Comparison of ENCODE assay signal across 8 mouse cellular contexts in genomic region chr13:74462699-74463385, GRCm38 (mm10). TPM values are rescaled to one million over a fixed set of nuclear protein-coding genes. Genes with fewer than 3 reads are reported as not detected.
DNase-seq lines count a peak whose midpoint lies in the region; ATAC-seq and TF ChIP-seq lines count a peak whose summit lies in the region.

No protein-coding gene starts in this region.

- H3K36me3 ChIP-seq in E14TG2a.4 (ENCODE audit: insufficient read depth, low read length) = peaks cover 5% of the 10 kb centered on the region; the same call in 1 of the 2 replicates
- no peaks in the 10 kb centered on the region for H3K36me3 ChIP-seq in forebrain, embryonic 12.5 days (replicated peaks)
- H3K36me3 ChIP-seq in heart, postnatal 0 days (replicated peaks; ENCODE audit: control insufficient read depth, insufficient read depth, low read length) = no peaks in the 10 kb centered on the region
- H3K36me3 ChIP-seq in liver, embryonic 16.5 days (ENCODE audit: control insufficient read depth, insufficient read depth) = no peaks in the 10 kb centered on the region
- H3K36me3 ChIP-seq in neural tube, embryonic 13.5 days = no peaks in the 10 kb centered on the region
- no peaks in the 10 kb centered on the region for H3K36me3 ChIP-seq in testis, adult 2 months (ENCODE audit: control insufficient read depth, insufficient read depth, low read length)

- H3K9me3 ChIP-seq in E14TG2a.4 (ENCODE audit: low read length) = no peaks in the 10 kb centered on the region
- H3K9me3 ChIP-seq in forebrain, embryonic 12.5 days = no peaks in the 10 kb centered on the region
- no peaks in the 10 kb centered on the region for H3K9me3 ChIP-seq in heart, postnatal 0 days (replicated peaks; ENCODE audit: control insufficient read depth, low read length)
- no peaks in the 10 kb centered on the region for H3K9me3 ChIP-seq in liver, embryonic 16.5 days (replicated peaks; ENCODE audit: control insufficient read depth, low read length)
- H3K9me3 ChIP-seq in neural tube, embryonic 13.5 days = no peaks in the 10 kb centered on the region

- H3K4me3 ChIP-seq in E14TG2a.4 (replicated peaks; ENCODE audit: low read length) = peak overlapping the region; percentile 88
- H3K4me3 ChIP-seq in forebrain, embryonic 12.5 days (replicated peaks) = peak overlapping the region; percentile 58
- peak overlapping the region; percentile 66 for H3K4me3 ChIP-seq in heart, postnatal 0 days (ENCODE audit: low read depth, low read length)
- H3K4me3 ChIP-seq in liver, embryonic 16.5 days (ENCODE audit: low read depth, low read length) = peak overlapping the region; percentile 72
- peak overlapping the region; percentile 55 for H3K4me3 ChIP-seq in neural tube, embryonic 13.5 days
- H3K4me3 ChIP-seq in testis, adult 2 months (ENCODE audit: control insufficient read depth, low read depth, low read length) = peak overlapping the region; percentile 85

- no peaks in the 10 kb centered on the region for H3K27me3 ChIP-seq in E14TG2a.4 (ENCODE audit: insufficient read depth, low read length)
- H3K27me3 ChIP-seq in forebrain, embryonic 12.5 days = no peaks in the 10 kb centered on the region
- no peaks in the 10 kb centered on the region for H3K27me3 ChIP-seq in heart, postnatal 0 days (ENCODE audit: control insufficient read depth, insufficient read depth, low read length)
- no peaks in the 10 kb centered on the region for H3K27me3 ChIP-seq in liver, embryonic 16.5 days (ENCODE audit: control insufficient read depth, insufficient read depth, low read depth, low read length)
- H3K27me3 ChIP-seq in neural tube, embryonic 13.5 days = no peaks in the 10 kb centered on the region
- H3K27me3 ChIP-seq in testis, adult 2 months (ENCODE audit: control insufficient read depth, insufficient read depth, low read length) = no peaks in the 10 kb centered on the region

- TF ChIP-seq EP300 in heart, postnatal 0 days (IDR thresholded peaks at IDR 0.05; ENCODE audit: low read depth) = no peak

- DNase-seq in c-Kit-positive CD71-positive TER-119-positive erythroid progenitor cells, embryonic 14.5 days (ENCODE audit: low spot score) = peak; percentile 78
- peak; percentile 95 for DNase-seq in heart, postnatal 0 days (ENCODE audit: low spot score)
- peak; percentile 82 to 87 for DNase-seq in kidney, postnatal 4 days

- TF ChIP-seq CTCF in E14TG2a.4 (conservative IDR thresholded peaks at IDR 0.05; ENCODE audit: low read length) = no peak
- TF ChIP-seq CTCF in heart, postnatal 0 days (IDR thresholded peaks at IDR 0.05; ENCODE audit: low read depth) = no peak
- no peak for TF ChIP-seq CTCF in testis, adult 2 months (IDR thresholded peaks at IDR 0.05; ENCODE audit: control insufficient read depth, insufficient read depth, insufficient replicate concordance, low read depth, low read length)

- H3K27ac ChIP-seq in forebrain, embryonic 12.5 days = peak overlapping the region; percentile 90
- peak overlapping the region; percentile 99 for H3K27ac ChIP-seq in heart, postnatal 0 days (ENCODE audit: low read depth)
- H3K27ac ChIP-seq in liver, embryonic 16.5 days (ENCODE audit: low read length) = peak overlapping the region; percentile 94
- peak overlapping the region; percentile 91 for H3K27ac ChIP-seq in neural tube, embryonic 13.5 days (replicated peaks)
- peak overlapping the region; percentile 67 for H3K27ac ChIP-seq in testis, adult 2 months (ENCODE audit: control insufficient read depth, insufficient read depth, low read depth, low read length)

- ATAC-seq in forebrain, embryonic 12.5 days (ENCODE audit: low FRiP score) = peak; percentile 100
- ATAC-seq in heart, postnatal 0 days (ENCODE audit: insufficient read depth, low read depth) = peak; percentile 98
- ATAC-seq in liver, embryonic 16.5 days (ENCODE audit: low read depth) = peak; percentile 98
- ATAC-seq in neural tube, embryonic 13.5 days (ENCODE audit: low read depth) = peak; percentile 100

- H3K9ac ChIP-seq in forebrain, embryonic 12.5 days = peak overlapping the region; percentile 56
- peak overlapping the region; percentile 72 for H3K9ac ChIP-seq in heart, postnatal 0 days (replicated peaks; ENCODE audit: low read depth, low read length)
- peak overlapping the region; percentile 71 for H3K9ac ChIP-seq in liver, embryonic 16.5 days (ENCODE audit: low read depth, low read length)
- H3K9ac ChIP-seq in neural tube, embryonic 13.5 days = peak overlapping the region; percentile 76

- H3K4me2 ChIP-seq in forebrain, embryonic 12.5 days = peak overlapping the region; percentile 68
- H3K4me2 ChIP-seq in heart, postnatal 0 days (ENCODE audit: low read depth, low read length) = peak overlapping the region; percentile 74
- H3K4me2 ChIP-seq in liver, embryonic 16.5 days (ENCODE audit: low read depth, low read length) = peak overlapping the region; percentile 90
- peak overlapping the region; percentile 72 for H3K4me2 ChIP-seq in neural tube, embryonic 13.5 days

- peaks cover 31% of the 10 kb centered on the region for H3K4me1 ChIP-seq in E14TG2a.4 (replicated peaks; ENCODE audit: low read depth, low read length)
- H3K4me1 ChIP-seq in forebrain, embryonic 12.5 days = peaks cover 3% of the 10 kb centered on the region; the same call in 1 of the 2 replicates
- 0 out of 2 replicates have a peak, but pooled peaks cover 3% of the 10 kb centered on the region for H3K4me1 ChIP-seq in heart, postnatal 0 days (ENCODE audit: control insufficient read depth, insufficient read depth)
- H3K4me1 ChIP-seq in liver, embryonic 16.5 days (ENCODE audit: control insufficient read depth, low read depth, low read length) = no peaks in the 10 kb centered on the region
- peaks cover 20% of the 10 kb centered on the region for H3K4me1 ChIP-seq in neural tube, embryonic 13.5 days (replicated peaks)
- H3K4me1 ChIP-seq in testis, adult 2 months (ENCODE audit: control insufficient read depth, insufficient read depth, low read length) = peaks cover 2% of the 10 kb centered on the region; the same call in 1 of the 2 replicates

- no peak; the same call in 1 of the 2 replicates for TF ChIP-seq POLR2A in testis, adult 2 months (IDR thresholded peaks at IDR 0.05; ENCODE audit: control insufficient read depth, low read depth, low read length)

- under 1% methylated on average over 23 of the region's 23 CpGs for WGBS in forebrain, embryonic 12.5 days
- WGBS in heart, postnatal 0 days = under 1% methylated on average over 23 of the region's 23 CpGs
- WGBS in liver, embryonic 16.5 days (ENCODE audit: insufficient replicate concordance) = under 1% methylated on average over 23 of the region's 23 CpGs
- under 1% methylated on average over 23 of the region's 23 CpGs for WGBS in neural tube, embryonic 13.5 days

RNA-seq across cellular contexts. Expression of gene Zfp825, which starts 30.9 kb away (rescaled TPM):
- polyA plus RNA-seq in forebrain, embryonic 12.5 days (2016; fragmentation: Nextera tagmentation; extraction: Ambion mirVana) = 19.5 and 20.4 TPM in 2 replicates
- total RNA-seq in heart, postnatal 0 days (2014; rRNA removed; ENCODE audit: low replicate concordance) = 2.5 and 7.5 TPM in 2 replicates
- polyA plus RNA-seq in heart, postnatal 0 days (2015; fragmentation: Nextera tagmentation; extraction: Ambion mirVana) = 12.2 and 14.3 TPM in 2 replicates
- polyA plus RNA-seq in liver, embryonic 16.5 days (2015; fragmentation: Nextera tagmentation; extraction: Ambion mirVana) = 8.2 and 8.9 TPM in 2 replicates
- polyA plus RNA-seq in neural tube, embryonic 13.5 days (2015; fragmentation: Nextera tagmentation; extraction: Ambion mirVana) = 17.6 and 23.7 TPM in 2 replicates
- polyA plus RNA-seq in testis, adult 2 months (2012; rRNA removed) = 0.35 and 0.52 TPM in 2 replicates

Comparison
In these comparisons a context has a peak if more than half of its experiments do, and no peak if none do; other contexts are left out.
1. Peak in every context shown above with its lines: DNase-seq, ATAC-seq, H3K4me3 ChIP-seq and H3K27ac ChIP-seq.